Mouse (Mus musculus) forebrain, embryonic 11.5 days (tissue): ENCODE results near the gene Clk3. TPM values are rescaled to one million over a fixed set of nuclear protein-coding genes. Genes with fewer than 3 reads are reported as not detected.
"Not testable (repeated sequence)": the region's sequence is repeated elsewhere in the genome, so short reads cannot be mapped to it uniquely, and the experiment has no call there.

Source experiments
- ATAC-seq: fragments of 200-750 bp; cut with Nextera tagmentation; replicated peaks from 2 replicates; pipeline ENCODE4 v1.8.0; 2017; ENCODE audit warnings: moderate TSS enrichment; ENCODE audit not compliant: low FRiP score
- DNase-seq: peaks from one replicate; pipeline ENCODE4 v3.0.0-alpha.2; 2017; ENCODE audit warnings: low spot score
- H3K27ac ChIP-seq: fragments of 300-500 bp; sonication (generic); 2 replicates; pipeline ENCODE4 v1.5.1; 2014; ENCODE audit warnings: low read depth, low read length
- H3K27me3 ChIP-seq: fragments of 300-500 bp; sonication (generic); 2 replicates; pipeline ENCODE4 v1.6.1; 2014; ENCODE audit warnings: mild to moderate bottlenecking, low read length, mixed read lengths; ENCODE audit not compliant: control insufficient read depth, insufficient read depth
- H3K36me3 ChIP-seq: fragments of 300-500 bp; sonication (generic); 2 replicates; pipeline ENCODE4 v1.6.1; 2014; ENCODE audit warnings: mild to moderate bottlenecking, low read length, moderate library complexity, mixed read lengths; ENCODE audit not compliant: control insufficient read depth, insufficient read depth
- H3K4me1 ChIP-seq: fragments of 300-500 bp; sonication (generic); replicated peaks from 2 replicates; pipeline ENCODE4 v1.6.1; 2014; ENCODE audit warnings: low read length, mixed read lengths; ENCODE audit not compliant: control insufficient read depth, insufficient read depth
- H3K4me2 ChIP-seq: fragments of 300-500 bp; sonication (generic); 2 replicates; pipeline ENCODE4 v1.6.1; 2014; ENCODE audit warnings: low read depth, mild to moderate bottlenecking, low read length, moderate library complexity, mixed read lengths; ENCODE audit not compliant: severe bottlenecking
- H3K4me3 ChIP-seq: fragments of 300-500 bp; sonication (generic); 2 replicates; pipeline ENCODE4 v1.5.1; 2014; ENCODE audit warnings: low read depth, low read length
- H3K9ac ChIP-seq: fragments of 300-500 bp; sonication (generic); 2 replicates; pipeline ENCODE4 v1.6.1; 2014; ENCODE audit warnings: low read length
- H3K9me3 ChIP-seq: fragments of 300-500 bp; sonication (generic); 2 replicates; pipeline ENCODE4 v1.6.1; 2016; ENCODE audit warnings: low read length, mixed read lengths; ENCODE audit not compliant: control insufficient read depth
- WGBS: fragments of 180-500 bp; shearing (Covaris S2); extraction: QIAGEN DNeasy Blood & Tissue Kit; methylation state at CpG from one replicate; pipeline ENCODE4 v1.1.7; 2014; 5-methylcytosine and 5-hydroxymethylcytosine counted together
- polyA plus RNA-seq: library from polyadenylated mRNA; unstranded; fragments of >200 nt; fragmentation: Nextera tagmentation; extraction: Ambion mirVana; gene quantifications from 2 replicates; pipeline ENCODE4 v1.2.1, GENCODE M21; 2014

The Clk3 gene
- polyA plus RNA-seq, 1 experiment from 2014 or later, result 91.5 TPM

- no peak for ATAC-seq
These were observed 41.0 kb downstream of the Clk3 start for GRCm38 (mm10) chr9:57724701-57725100.

GRCm38 (mm10) chr9:57723796-57724195, 41.9 kb downstream of the Clk3 start:
- peaks cover 3% of the 10 kb centered on the region; the same call in 1 of the 2 replicates for H3K36me3 ChIP-seq
- WGBS, result 92% methylated on average over 5 of the region's 5 CpGs

More at GRCm38 (mm10) chr9:57724701-57725100, 41.0 kb downstream of the Clk3 start:
- Histone ChIP-seq H3K4me2 (no peak overlapping the region), H3K27me3 (no peaks in the 10 kb centered on the region), H3K27ac (no peak overlapping the region), H3K4me3 (no peak overlapping the region), H3K4me1 (no peaks in the 10 kb centered on the region), H3K9me3 (no peaks in the 10 kb centered on the region), H3K36me3 (peaks cover 3% of the 10 kb centered on the region; the same call in 1 of the 2 replicates), H3K9ac (no peak overlapping the region)
- DNase-seq, result no peak
- WGBS, result 89% methylated on average over 3 of the region's 3 CpGs

GRCm38 (mm10) chr9:57723315-57723715, 42.3 kb downstream of the Clk3 start:
- Histone ChIP-seq H3K9me3 (no peaks in the 10 kb centered on the region), H3K36me3 (peaks cover 3% of the 10 kb centered on the region; the same call in 1 of the 2 replicates), H3K4me2 (no peak overlapping the region), H3K4me3 (no peak overlapping the region), H3K9ac (no peak overlapping the region), H3K4me1 (no peaks in the 10 kb centered on the region), H3K27ac (no peak overlapping the region), H3K27me3 (no peaks in the 10 kb centered on the region)
- no peak for ATAC-seq
- WGBS, result 82% methylated on average over 5 of the region's 5 CpGs
- DNase-seq, result no peak

More at GRCm38 (mm10) chr9:57723796-57724195, 41.9 kb downstream of the Clk3 start:
- ATAC-seq (no peak), DNase-seq (no peak)
- Histone ChIP-seq H3K27me3 (no peaks in the 10 kb centered on the region), H3K9ac (no peak overlapping the region), H3K4me3 (no peak overlapping the region), H3K9me3 (no peaks in the 10 kb centered on the region), H3K4me2 (no peak overlapping the region), H3K27ac (no peak overlapping the region), H3K4me1 (no peaks in the 10 kb centered on the region)

GRCm38 (mm10) chr9:57722371-57722770, 43.3 kb downstream of the Clk3 start:
- H3K9ac ChIP-seq, result no peak overlapping the region
- H3K4me3 ChIP-seq, result no peak overlapping the region
- 86% methylated on average over 1 of the region's 1 CpGs for WGBS
- H3K27ac ChIP-seq, result no peak overlapping the region
- no peaks in the 10 kb centered on the region for H3K27me3 ChIP-seq
- ATAC-seq (no peak), DNase-seq (no peak)
- peaks cover 3% of the 10 kb centered on the region; the same call in 1 of the 2 replicates for H3K36me3 ChIP-seq
- H3K4me2 ChIP-seq, result no peak overlapping the region
- no peaks in the 10 kb centered on the region for H3K9me3 ChIP-seq
- no peaks in the 10 kb centered on the region for H3K4me1 ChIP-seq

- DNase-seq (no peak), ATAC-seq (no peak)
- Histone ChIP-seq H3K9me3 (no peaks in the 10 kb centered on the region), H3K27ac (no peak overlapping the region), H3K27me3 (no peaks in the 10 kb centered on the region), H3K4me1 (no peaks in the 10 kb centered on the region), H3K4me3 (no peak overlapping the region), H3K4me2 (no peak overlapping the region), H3K36me3 (peaks cover 3% of the 10 kb centered on the region; the same call in 1 of the 2 replicates), H3K9ac (no peak overlapping the region)
- WGBS, result 92% methylated on average over 3 of the region's 3 CpGs
These were observed 44.9 kb downstream of the Clk3 start for GRCm38 (mm10) chr9:57720736-57721135.

- Histone ChIP-seq H3K36me3 (peaks cover 5% of the 10 kb centered on the region; the same call in 1 of the 2 replicates), H3K27ac (no peak overlapping the region), H3K9ac (no peak overlapping the region), H3K4me1 (no peaks in the 10 kb centered on the region), H3K9me3 (no peaks in the 10 kb centered on the region), H3K4me3 (no peak overlapping the region), H3K4me2 (no peak overlapping the region), H3K27me3 (no peaks in the 10 kb centered on the region)
- no peak for DNase-seq
- 90% methylated on average over 7 of the region's 7 CpGs for whole genome bisulfite sequencing
- no peak for ATAC-seq
These were observed 47.3 kb downstream of the Clk3 start for GRCm38 (mm10) chr9:57718408-57718807.

GRCm38 (mm10) chr9:57712194-57712593, 53.5 kb downstream of the Clk3 start:
- H3K36me3 ChIP-seq, result peaks cover 3% of the 10 kb centered on the region; the same call in 1 of the 2 replicates
- no peak for DNase-seq
- H3K27ac ChIP-seq, result no peak overlapping the region
- no peak overlapping the region for H3K4me2 ChIP-seq
- no peak overlapping the region for H3K9ac ChIP-seq
- H3K4me3 ChIP-seq, result no peak overlapping the region
- ATAC-seq, result no peak
- H3K4me1 ChIP-seq, result peaks cover 2% of the 10 kb centered on the region; the same call in 1 of the 2 replicates
- H3K27me3 ChIP-seq, result no peaks in the 10 kb centered on the region
- no peaks in the 10 kb centered on the region; the same call in 1 of the 2 replicates for H3K9me3 ChIP-seq
- 76% methylated on average over 2 of the region's 2 CpGs for WGBS

- ATAC-seq, H3K4me1 ChIP-seq, H3K27ac ChIP-seq, H3K4me3 ChIP-seq, H3K4me2 ChIP-seq, H3K9ac ChIP-seq, H3K27me3 ChIP-seq, DNase-seq, H3K9me3 ChIP-seq, H3K36me3 ChIP-seq: not testable (repeated sequence)
- 93% methylated on average over 5 of the region's 5 CpGs for WGBS
These were observed 55.4 kb downstream of the Clk3 start for GRCm38 (mm10) chr9:57710214-57710613.

GRCm38 (mm10) chr9:57708720-57709274, 56.9 kb downstream of the Clk3 start:
- Histone ChIP-seq H3K27ac (peak overlapping the region; percentile 57; the same call in 1 of the 2 replicates), H3K36me3 (no peaks in the 10 kb centered on the region), H3K27me3 (no peaks in the 10 kb centered on the region), H3K9ac (peak overlapping the region; percentile 75), H3K4me1 (peaks cover 2% of the 10 kb centered on the region; the same call in 1 of the 2 replicates), H3K4me3 (peak overlapping the region; percentile 91), H3K4me2 (peak overlapping the region; percentile 76), H3K9me3 (no peaks in the 10 kb centered on the region; the same call in 1 of the 2 replicates)
- 5% methylated on average over 39 of the region's 39 CpGs for WGBS
- ATAC-seq (peak; percentile 36), DNase-seq (no peak)
